Mouse (Mus musculus) frontal cortex, postnatal 14 days (tissue): ENCODE measurements around the gene Uox.

ENCODE experiments used
- DNase-seq, 2 experiments: peaks; one replicate each; pipeline ENCODE4 v3.0.0; 2022; ENCODE audit warnings: low spot score in 2 of 2

Gene Uox

GRCm38 (mm10) chr3:146583908-146584307 is 13.7 kb downstream of the Uox start:
- DNase-seq = no peak

- no peak for DNase-seq
Measured at GRCm38 (mm10) chr3:146586616-146587015, 16.4 kb downstream of the Uox start.

DNA sequence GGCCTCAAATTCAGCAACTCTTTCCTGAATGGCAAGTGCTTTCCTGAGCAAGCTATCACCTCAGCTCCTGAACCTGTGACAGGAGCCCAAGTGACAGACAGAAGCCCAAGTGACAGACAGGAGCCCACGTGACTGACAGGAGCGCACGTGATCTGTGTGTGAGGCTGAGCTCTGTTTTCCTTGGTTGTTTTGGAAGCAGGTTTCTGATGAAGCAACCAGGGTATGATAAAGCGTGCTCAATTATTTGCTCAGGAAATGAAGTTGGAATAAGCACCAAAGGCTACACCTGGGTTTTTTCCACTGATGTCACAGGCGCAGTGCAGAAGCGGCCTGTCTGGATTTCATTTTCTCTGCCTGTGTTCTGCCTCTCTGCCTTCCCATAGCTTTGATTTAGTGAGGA is 19.3 kb downstream of the Uox start:
- no peak for DNase-seq

DNA sequence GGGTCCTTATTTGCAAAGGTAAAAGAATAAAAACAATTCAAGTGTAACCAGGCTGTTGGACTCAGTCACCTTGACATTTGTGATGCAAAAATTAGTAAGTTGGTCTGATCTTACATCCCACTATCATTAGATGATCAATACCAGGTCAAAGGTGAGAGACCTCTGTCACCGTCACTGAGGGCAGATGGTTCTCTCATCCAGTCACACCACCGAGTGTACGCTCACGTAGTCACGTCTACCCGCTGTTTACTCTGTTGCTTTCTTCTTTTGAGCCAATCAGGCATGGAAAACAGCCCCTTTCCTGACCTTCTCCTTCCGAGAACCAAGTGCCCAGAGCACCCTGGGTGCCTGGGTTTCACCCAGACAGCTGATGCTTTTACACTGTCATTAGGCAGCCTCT is 20.9 kb downstream of the Uox start:
- no peak for DNase-seq

DNA sequence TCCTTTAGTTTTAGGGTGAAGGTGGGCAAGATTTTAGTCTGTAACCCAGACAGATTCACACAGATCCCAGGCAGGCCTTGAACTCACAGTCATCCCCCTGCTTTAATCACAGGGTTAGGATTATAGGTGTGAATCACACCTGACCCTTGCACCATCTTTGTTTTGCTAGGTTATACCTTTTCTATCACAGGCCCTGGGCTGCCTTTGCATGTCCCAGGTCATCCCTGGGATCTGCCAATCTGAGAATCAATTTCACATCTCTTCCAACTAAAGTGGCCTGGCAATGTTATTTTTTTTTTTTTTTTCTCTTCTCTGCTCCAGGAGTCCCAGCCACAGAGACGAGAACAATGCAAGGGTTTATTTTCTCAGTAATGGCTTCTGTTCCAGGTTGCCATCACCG is 21.4 kb downstream of the Uox start:
- DNase-seq = no peak

- DNase-seq = no peak
Measured at GRCm38 (mm10) chr3:146595440-146595839, 25.2 kb downstream of the Uox start.

DNA sequence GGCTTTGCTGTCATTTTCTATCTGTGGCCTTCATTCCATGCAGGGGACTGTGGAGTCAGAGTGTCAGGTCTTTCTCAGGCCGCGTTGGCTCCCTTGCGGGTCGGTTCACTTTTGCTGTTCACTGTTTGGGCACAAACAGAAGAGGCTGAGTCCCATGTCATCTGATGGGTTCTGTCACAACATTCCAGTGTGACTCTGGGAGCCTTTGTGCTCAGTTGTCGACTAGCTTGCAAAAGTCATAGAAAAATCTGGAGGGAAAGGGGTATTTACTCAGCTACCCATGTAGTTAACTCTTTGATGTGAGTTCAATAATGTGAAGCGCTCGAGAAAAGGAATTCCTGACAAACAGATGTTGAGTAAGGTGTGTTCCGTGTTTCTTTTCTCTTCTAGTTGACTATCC is 26.2 kb downstream of the Uox start:
- no peak for DNase-seq

DNA sequence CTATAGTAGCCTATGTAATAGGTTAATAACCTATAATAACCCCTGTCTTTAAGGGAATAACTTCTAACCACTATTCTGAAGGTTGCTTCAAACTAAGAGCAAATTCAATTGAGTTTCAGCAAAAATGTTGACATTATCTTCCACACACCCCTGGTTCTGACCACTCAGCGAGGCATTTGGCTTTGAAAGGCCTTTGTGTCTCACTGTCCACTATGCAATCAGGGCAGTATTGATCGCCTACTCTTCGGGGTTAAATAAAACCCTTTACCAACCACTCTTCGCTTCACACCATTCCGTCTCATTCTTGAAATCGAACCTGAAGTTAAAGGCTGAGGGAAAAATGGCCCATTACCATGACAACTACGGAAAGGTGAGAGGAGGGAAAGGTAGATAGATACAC is 26.6 kb downstream of the Uox start:
- DNase-seq = no peak

- no peak for DNase-seq
Measured at GRCm38 (mm10) chr3:146598411-146598810, 28.2 kb downstream of the Uox start.

GRCm38 (mm10) chr3:146599198-146599900 is 29.1 kb downstream of the Uox start:
- no peak for DNase-seq

GRCm38 (mm10) chr3:146601205-146601604 is 31.0 kb downstream of the Uox start:
- DNase-seq = no peak

GRCm38 (mm10) chr3:146602531-146602930 is 32.3 kb downstream of the Uox start:
- DNase-seq = no peak

- no peak for DNase-seq
Measured at GRCm38 (mm10) chr3:146604647-146605046, 34.4 kb downstream of the Uox start.

DNA sequence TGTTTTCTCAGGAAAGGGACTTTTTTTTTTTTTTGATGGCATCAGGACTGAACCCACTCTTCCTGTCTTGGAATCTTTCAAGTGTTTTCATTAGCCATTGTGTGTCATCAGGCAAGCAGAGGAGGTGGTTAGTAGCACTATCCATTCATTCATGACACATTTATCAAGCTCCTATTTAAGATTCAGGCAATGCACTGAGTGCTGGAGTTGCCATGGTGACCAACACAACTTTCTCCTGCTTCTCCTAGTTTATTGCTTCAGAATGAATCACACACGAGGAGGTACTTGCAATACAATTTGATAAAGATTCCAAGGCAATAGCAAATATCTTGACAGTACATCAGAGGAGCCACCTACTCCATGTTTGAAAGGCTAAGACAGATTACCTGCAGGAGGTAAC is 37.1 kb downstream of the Uox start:
- peak; percentile 33 to 41 for DNase-seq

DNA sequence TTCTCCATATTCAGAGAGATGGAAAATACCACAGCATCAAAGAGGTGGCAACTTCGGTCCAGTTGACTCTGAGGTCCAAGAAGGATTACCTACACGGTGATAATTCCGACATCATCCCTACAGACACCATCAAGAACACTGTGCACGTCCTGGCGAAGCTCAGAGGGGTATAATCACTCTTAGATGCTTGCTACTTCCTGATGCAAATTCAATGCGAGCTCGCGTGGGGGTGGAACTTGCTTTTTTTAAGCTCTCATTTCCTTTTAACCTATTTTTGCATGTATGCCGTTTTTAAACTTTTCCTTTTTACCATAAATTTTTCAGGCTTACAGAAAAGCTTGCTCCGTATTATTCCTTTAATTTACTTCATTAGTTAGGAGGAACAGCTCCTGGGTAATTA is 40.1 kb downstream of the Uox start:
- DNase-seq = peak in 1 of 2 experiments; percentile 33

GRCm38 (mm10) chr3:146611261-146611660 is 41.0 kb downstream of the Uox start:
- no peak for DNase-seq

- no peak for DNase-seq
Measured at GRCm38 (mm10) chr3:146611821-146612220, 41.6 kb downstream of the Uox start.

DNA sequence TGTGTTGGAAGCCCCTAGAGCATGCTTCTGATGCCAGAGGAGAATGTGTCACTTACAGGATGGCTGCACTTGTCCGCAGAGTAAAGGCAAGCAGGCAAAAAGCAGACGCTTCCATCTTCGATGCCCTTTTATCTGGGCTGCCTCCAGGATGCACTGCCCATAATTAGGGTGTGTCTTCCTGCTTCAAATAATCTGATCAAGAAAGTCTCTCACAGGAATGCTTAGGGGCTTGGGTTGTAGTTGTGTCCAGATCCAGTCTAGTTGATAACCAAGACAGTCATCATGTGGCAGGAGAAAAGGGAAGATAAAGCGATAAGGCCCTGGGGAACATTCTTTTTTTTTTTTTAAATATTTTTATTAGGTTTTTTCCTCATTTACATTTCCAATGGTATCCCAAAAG is 45.3 kb downstream of the Uox start, which contains the start of gene Dnase2b:
Gene Dnase2b (minus strand): TSS at position 101 of the 400 bp plus-strand sequence.
- no peak for DNase-seq

DNA sequence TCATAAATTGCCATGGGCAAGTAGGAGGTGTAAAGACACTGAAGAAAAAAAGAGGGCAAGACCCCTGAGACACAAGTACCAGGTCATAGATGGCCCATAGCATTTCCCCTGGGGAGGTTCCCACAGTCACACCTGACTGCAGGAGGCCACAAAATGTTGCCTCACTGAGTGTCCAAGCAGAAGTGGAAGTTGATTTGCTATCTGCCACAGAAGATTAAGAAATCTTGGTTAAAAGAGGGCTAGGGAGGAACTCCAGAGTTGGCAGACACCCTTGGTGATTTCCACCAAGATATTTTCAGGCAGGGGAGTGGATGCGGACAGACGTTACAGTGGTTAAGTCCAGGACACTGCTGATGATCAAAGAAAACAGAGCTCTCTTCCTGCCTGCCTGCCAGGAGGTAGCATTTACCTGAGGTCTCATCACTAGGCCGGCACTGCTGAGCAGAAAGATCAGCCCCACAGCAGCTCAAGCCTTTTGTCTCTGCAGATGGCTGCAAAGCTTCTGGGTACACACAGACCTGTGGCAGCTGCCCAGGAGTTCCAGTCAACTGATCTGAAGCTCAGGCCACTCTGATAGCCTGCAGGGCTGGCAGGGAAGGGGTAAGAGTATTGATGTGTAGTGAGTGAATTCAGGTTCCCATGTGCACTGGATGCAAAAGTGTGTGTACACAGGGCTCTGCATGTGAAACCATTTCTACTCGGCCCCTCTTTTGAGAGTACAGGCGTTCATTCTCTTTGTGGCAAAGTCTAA is 46.5 kb downstream of the Uox start:
- DNase-seq = no peak

GRCm38 (mm10) chr3:146617946-146618345 is 47.7 kb downstream of the Uox start:
- DNase-seq = no peak

DNA sequence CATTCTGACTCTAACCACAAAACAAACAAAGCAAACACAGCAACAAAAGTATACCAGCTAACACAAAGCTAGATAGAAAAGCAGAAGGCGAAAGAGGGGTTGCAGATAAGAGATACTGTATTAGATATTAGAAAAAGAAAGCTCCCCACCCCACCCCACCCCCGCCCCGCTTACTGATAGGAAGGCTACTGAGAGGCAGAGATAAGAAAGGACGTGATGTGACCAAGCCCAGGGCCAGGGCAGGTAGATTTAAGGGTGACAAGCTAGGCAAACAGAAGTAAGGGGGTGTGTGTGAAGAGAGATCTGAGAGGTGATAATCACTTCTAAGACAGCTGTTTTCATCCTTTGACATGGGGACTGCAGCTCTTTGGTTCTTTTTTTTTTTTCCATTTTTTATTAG is 48.1 kb downstream of the Uox start:
- no peak for DNase-seq

DNA sequence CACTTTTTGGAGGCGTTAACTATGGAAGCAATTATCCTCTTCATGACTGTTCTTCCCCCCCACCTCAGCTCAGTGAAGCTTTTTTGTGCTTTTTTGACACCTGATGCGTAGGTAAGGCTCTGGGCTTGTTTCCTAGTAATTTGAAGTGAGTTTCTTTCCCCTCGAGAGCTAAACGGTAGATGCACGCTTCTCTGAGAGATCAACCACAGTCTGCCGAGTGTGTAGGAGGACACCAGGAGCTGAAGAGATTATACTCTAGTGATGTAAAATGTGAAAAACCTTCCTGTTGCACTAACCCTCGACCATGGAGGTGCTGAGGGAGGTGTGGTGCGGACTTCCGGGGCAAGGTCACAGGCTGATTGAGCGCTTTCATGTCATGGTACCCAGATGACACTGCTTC is 49.9 kb downstream of the Uox start:
- DNase-seq = no peak

GRCm38 (mm10) chr3:146620555-146621249 is 50.5 kb downstream of the Uox start:
- peak; percentile 75 to 84 for DNase-seq
